Mouse (Mus musculus) lung, adult 2 months (tissue): ENCODE measurements around the gene Myo16. TPM values are rescaled to one million over a fixed set of nuclear protein-coding genes. Genes with fewer than 3 reads are reported as not detected.

Experiments
- DNase-seq: peaks from one replicate; pipeline ENCODE4 v3.0.0; 2022
- H3K4me1 ChIP-seq: fragments of 200-500 bp; 2 replicates; pipeline ENCODE4 v1.6.1; 2011; ENCODE audit warnings: low read length; ENCODE audit not compliant: control insufficient read depth, insufficient read depth
- H3K4me3 ChIP-seq: fragments of 200-500 bp; replicated peaks from 2 replicates; pipeline ENCODE3; 2011; ENCODE audit warnings: low read depth, mild to moderate bottlenecking, control low read depth, low read length; ENCODE audit errors: extremely low read depth
- CTCF ChIP-seq: fragments of 200-500 bp; IDR thresholded peaks from 2 replicates; pipeline ENCODE4 v1.5.1; 2011; ENCODE audit warnings: mild to moderate bottlenecking, low read length, control low read depth; ENCODE audit not compliant: insufficient read depth
- POLR2A ChIP-seq: fragments of 200-500 bp; IDR thresholded peaks from 2 replicates; pipeline ENCODE4 v1.6.1; 2011; ENCODE audit warnings: low read depth, mild to moderate bottlenecking, control low read depth, low read length, borderline replicate concordance; ENCODE audit errors: extremely low read depth
- WGBS: fragments of 180-500 bp; shearing (Covaris S2); methylation state at CpG from one replicate; pipeline ENCODE4 v1.1.7; 2018; 5-methylcytosine and 5-hydroxymethylcytosine counted together
- polyA plus RNA-seq: library from polyadenylated mRNA; depleted of rRNA; stranded (reverse); fragments of >200 nt; gene quantifications from 2 replicates; pipeline ENCODE4 v1.2.3, GENCODE M21; 2012

Myo16 gene
- polyA plus RNA-seq, 1 experiment: 0.26 TPM

DNA sequence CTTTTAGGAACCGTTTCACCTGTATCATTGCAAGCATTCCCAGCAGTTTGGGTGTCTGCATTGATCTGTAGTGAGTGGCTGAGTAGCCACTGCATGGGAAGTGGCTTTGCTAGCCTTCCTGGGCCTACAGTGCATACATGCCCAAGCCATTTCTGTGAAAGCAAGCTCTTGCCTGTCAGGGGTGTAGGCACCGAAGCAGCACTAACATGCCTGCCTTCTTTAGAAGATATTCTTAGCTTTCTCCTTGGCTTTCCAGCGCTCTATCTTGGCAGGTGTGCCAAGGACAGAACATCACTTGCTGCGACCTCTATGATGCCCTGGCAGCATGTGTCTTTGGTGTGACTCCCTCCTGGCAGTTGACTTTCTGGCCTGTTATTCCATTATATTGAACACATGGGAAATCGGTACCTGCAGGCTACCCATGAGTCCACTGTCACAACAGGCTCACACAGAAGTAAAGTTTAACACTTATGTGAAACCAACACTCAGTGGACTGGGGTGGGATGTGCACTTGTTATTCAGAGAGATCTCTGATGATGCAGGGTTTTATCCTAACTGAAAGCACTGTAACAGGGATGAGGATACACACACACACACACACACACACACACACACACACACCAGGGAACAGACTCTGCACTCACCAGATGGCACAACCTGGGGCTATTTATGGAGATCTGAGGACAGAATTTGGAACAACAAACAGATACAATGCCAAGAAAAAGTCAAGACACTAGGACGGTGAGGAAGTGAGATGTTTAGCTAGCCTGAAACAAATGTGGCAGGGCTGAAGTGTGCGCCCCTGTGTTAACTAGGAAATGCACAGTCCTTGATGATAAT lies 21.4 kb downstream of the Myo16 start:
- 68% methylated on average over 7 of the region's 7 CpGs for WGBS
- no peak overlapping the region for H3K4me3 ChIP-seq
- TF ChIP-seq CTCF: no peak
- no peak for TF ChIP-seq POLR2A
- H3K4me1 ChIP-seq: no peaks in the 10 kb centered on the region
- DNase-seq: no peak

DNA sequence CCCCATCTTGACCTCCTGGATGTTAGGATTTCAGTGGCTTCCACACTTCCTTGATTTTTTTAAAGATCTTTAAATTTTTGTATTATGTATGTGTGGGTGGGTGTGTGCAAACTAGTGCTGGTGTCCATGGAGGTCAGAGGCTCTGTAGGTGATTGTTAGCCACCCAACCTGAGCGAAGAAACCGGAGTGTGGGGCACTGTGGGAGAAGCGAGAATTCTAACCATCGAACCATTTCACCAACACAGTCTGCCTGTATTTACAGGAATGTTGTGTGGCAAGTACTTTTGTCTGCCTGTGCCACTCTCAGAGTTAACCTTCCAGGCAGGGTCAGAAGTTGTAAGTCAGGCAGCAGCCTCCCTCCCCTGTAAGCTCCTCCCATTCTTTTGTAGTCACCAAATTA lies 22.3 kb downstream of the Myo16 start:
- TF ChIP-seq CTCF (no peak), POLR2A (no peak)
- no peak for DNase-seq
- no peaks in the 10 kb centered on the region for H3K4me1 ChIP-seq
- H3K4me3 ChIP-seq: no peak overlapping the region
- 74% methylated on average over 4 of the region's 4 CpGs for WGBS

DNA sequence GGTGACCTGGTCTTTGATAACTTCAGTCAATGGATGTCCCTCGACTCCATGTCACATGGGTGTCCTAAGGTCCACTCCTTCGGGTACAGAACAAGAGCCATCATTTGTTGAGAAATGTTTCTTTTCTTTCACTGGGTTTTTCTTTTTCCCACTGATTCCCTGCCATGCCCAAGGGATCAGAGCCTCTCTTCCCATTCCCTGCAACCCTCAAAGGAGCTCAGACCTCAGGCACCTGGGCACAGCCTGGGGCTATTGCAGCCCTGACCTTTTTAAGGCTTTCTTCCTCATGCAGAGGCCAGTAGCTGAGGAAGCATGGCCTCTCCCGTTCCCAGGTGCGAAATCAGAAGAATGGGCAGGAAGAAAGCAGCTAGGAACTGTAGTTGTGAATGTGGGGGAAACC lies 23.4 kb downstream of the Myo16 start:
- Histone ChIP-seq H3K4me1 (no peaks in the 10 kb centered on the region), H3K4me3 (no peak overlapping the region)
- no peak for DNase-seq
- TF ChIP-seq CTCF (no peak), POLR2A (no peak)
- WGBS: 59% methylated on average over 4 of the region's 4 CpGs

DNA sequence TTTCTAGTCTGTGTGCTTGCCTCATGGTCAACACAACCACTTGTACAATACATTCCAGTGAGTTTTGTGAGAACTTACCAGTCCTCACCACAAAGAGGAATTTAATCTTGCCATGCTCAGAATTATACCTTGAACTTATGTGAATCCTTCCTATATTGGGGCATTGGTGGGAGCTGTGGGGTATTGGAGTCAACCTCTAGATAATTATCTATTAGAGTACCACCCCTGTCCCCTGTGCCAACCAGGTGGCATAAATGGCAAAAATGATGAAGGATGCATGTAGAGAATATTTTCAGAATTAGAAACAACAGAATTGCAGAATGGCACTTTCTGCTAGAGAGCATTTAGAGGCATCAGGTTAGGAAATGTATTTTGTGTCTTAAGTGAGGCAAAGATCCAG lies 25.3 kb downstream of the Myo16 start:
- Histone ChIP-seq H3K4me1 (no peaks in the 10 kb centered on the region), H3K4me3 (no peak overlapping the region)
- TF ChIP-seq POLR2A: no peak
- DNase-seq: no peak

DNA sequence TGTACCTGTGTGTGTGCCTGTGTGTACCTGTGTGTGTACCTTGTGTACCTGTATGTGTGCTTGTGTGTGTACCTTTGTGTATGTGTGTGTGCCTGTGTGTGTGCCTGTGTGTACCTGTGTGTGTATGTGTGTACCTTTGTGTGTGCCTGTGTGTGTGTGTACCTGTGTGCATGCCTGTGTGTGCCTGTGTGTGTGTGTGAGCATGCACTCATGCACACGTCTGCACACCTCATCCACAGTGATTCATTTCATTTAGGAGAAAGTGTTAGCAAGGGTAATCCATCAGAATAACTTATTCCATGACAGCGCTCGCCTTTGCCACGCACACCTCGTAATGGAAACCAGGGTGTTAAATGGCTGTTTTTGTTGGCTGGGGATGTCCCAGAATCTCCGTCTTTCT lies 36.9 kb downstream of the Myo16 start:
- DNase-seq: no peak
- TF ChIP-seq POLR2A (no peak), CTCF (no peak)
- Histone ChIP-seq H3K4me1 (no peaks in the 10 kb centered on the region), H3K4me3 (no peak overlapping the region)
- WGBS: 80% methylated on average over 6 of the region's 6 CpGs

DNA sequence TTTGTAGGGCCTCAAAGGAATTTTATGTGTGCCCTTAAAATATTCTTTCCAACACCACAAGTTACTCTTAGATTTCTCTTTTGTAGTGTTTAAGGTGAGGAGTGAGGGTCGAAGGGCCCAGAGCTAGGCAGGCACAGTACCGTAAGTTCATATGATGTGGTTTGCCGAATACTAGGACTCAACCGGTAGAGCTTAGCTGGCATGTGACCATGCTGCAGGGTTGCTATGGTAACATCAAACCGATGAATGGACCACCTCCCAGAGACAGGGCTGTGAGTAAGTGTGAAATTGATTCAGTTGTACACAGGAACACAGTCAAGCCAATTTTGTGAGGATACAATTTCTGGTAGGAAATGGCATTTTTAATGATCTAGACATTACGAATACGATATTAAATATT lies 44.5 kb downstream of the Myo16 start:
- no peak for TF ChIP-seq POLR2A
- no peak for TF ChIP-seq CTCF
- Histone ChIP-seq H3K4me1 (no peaks in the 10 kb centered on the region), H3K4me3 (no peak overlapping the region)
- WGBS: 68% methylated on average over 7 of the region's 7 CpGs
- DNase-seq: no peak

DNA sequence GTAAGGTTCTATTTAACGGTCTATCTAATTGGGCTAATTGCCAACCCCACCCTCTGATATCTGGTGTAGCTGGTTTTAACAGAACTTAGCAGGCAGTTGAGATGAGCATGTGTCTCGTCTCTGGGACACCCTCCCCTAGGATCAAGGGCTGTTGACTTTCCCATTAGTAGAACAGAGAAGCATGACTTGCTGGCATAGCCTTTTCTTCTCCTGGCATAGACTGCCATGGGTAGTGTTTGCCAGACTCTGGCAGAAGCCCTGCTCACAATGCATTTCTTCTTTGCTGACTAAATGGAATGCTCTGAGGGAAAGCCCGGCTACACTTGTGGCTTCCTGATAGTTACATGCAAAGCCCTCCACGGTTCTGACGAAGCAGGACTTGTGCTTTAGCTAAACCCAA lies 45.6 kb downstream of the Myo16 start:
- no peaks in the 10 kb centered on the region for H3K4me1 ChIP-seq
- no peak overlapping the region for H3K4me3 ChIP-seq
- 69% methylated on average over 5 of the region's 5 CpGs for WGBS
- DNase-seq: no peak
- TF ChIP-seq CTCF (no peak), POLR2A (no peak)

DNA sequence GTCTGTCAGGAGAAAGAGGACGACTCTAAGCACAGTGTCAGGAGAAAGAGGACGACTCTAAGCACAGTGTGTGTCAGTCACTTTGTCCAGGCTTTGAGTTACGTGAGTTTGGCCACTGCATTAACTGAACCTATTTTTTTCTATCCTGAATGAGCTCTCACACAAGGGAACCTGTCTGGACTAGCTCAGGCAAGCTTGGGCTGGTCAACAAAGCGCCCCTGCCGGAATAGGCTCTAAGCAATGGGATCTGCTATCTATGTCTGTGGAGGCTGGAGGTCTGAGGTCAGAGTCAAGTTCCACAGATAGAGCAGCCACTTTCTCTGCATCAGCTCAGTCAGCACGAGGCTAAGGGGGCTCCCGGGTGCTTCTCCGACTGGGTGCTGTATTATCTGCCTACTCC lies 46.3 kb downstream of the Myo16 start:
- TF ChIP-seq CTCF (no peak), POLR2A (no peak)
- H3K4me1 ChIP-seq: no peaks in the 10 kb centered on the region
- H3K4me3 ChIP-seq: no peak overlapping the region
- DNase-seq: no peak
- 70% methylated on average over 8 of the region's 8 CpGs for WGBS

DNA sequence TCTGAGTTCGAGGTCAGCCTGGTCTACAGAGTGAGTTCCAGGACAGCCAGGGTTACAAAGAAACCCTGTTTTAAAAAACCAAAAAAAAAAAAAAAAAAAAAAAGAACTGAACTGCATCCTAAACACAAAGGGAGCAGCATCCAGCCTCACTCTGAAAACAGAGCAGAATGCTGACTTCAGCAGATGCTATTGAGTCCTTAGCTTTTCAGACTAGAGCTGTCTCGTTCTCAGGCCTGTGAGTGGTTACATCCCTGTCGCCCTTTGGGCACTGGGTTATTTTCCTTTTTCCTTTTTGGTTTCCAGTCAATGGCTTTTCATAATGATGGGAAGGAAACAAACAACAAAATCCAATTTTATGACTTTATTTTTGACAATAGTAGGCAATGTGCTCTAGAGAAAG lies 61.3 kb downstream of the Myo16 start:
- no peak for DNase-seq

DNA sequence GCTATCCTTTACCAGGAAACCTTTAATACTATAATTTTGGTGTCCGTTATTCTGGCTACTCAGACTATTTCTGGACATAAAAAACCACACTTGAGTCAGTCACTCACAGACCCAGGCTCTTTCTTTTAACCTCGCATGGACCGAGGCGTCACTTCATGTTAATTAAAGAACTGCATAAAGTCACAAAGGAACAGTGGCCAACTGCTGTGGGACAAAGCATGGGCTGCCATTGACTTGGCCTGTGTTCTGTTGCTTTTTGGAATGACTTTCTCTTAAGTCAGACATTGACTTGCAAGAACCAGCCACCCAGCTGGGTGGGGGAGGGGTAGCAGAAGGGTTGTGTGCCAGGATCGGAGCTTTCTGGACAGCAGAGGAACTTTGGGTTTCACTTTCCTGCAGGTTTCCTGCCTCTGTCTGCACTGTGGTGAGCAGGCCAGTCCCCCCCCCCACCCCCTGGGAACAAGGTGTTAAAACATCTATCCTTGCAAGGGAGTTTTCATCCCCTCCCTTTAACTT lies 66.1 kb downstream of the Myo16 start:
- no peak for TF ChIP-seq CTCF
- no peak for TF ChIP-seq POLR2A
- no peaks in the 10 kb centered on the region for H3K4me1 ChIP-seq
- H3K4me3 ChIP-seq: no peak overlapping the region
- DNase-seq: no peak
- 71% methylated on average over 5 of the region's 5 CpGs for WGBS

More for the DNA sequence above, 61.3 kb downstream of the Myo16 start:
- Histone ChIP-seq H3K4me1 (no peaks in the 10 kb centered on the region), H3K4me3 (no peak overlapping the region)
- TF ChIP-seq POLR2A (no peak), CTCF (no peak)
- WGBS: 86% methylated on average over 3 of the region's 3 CpGs

DNA sequence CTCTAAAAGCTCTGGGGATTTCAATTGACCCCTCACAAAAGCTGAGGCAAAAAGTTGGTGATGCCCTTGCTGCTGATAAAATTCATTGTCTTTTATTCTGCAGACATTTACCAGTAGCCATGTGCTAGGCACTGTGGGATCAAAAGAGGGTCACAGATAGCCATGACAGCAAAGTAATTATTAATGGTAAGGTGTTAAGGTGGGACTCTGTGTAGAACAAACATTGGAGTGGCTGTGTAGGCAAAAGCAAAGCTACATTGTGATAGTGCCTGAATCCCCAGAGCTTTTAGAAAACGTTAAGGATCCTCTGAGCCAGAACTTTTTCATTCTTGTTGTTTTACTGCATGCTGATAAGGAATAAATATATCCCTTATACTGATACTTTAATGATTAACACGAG lies 69.1 kb downstream of the Myo16 start:
- no peak for DNase-seq
- no peak overlapping the region for H3K4me3 ChIP-seq
- TF ChIP-seq POLR2A (no peak), CTCF (no peak)
- H3K4me1 ChIP-seq: no peaks in the 10 kb centered on the region
- 32% methylated on average over 2 of the region's 2 CpGs for WGBS
